Mouse (Mus musculus): ENCODE measurements at regions not wholly inside any gene's neighbourhood (a gene's known extent, or its start where the extent isn't known, plus 50 kb on each side); places are given as distances from the start of the nearest gene placed in this dataset.

- H3K36me3 ChIP-seq, result peaks cover 58% of the 10 kb centered on the region
- no peak for ATAC-seq (ENCODE audit: insufficient number of reproducible peaks, low FRiP score, low TSS enrichment, low read depth)
- no peak overlapping the region for H3K4me3 ChIP-seq (replicated peaks)
Observed at GRCm38 (mm10) chr17:47317651-47318050, 51.0 kb upstream of the Mrps10 start.

GRCm38 (mm10) chr17:47313162-47313561, 55.5 kb upstream of the Mrps10 start:
- H3K9me3 ChIP-seq (replicated peaks), result no peaks in the 10 kb centered on the region
- ATAC-seq (ENCODE audit: insufficient number of reproducible peaks, low FRiP score, low TSS enrichment, low read depth), result no peak
- H3K36me3 ChIP-seq, result peaks cover 41% of the 10 kb centered on the region
- no peak overlapping the region for H3K9ac ChIP-seq
- no peak overlapping the region for H3K4me2 ChIP-seq (replicated peaks)
- H3K4me1 ChIP-seq, result no peaks in the 10 kb centered on the region
- H3K4me3 ChIP-seq (replicated peaks), result no peak overlapping the region
- no peak overlapping the region for H3K27ac ChIP-seq (replicated peaks)
- 96% methylated on average over 7 of the region's 7 CpGs for WGBS
- H3K27me3 ChIP-seq, result no peaks in the 10 kb centered on the region

More at GRCm38 (mm10) chr17:47317651-47318050, 51.0 kb upstream of the Mrps10 start:
- H3K27me3 ChIP-seq, result no peaks in the 10 kb centered on the region
- no peaks in the 10 kb centered on the region for H3K4me1 ChIP-seq
- no peaks in the 10 kb centered on the region for H3K9me3 ChIP-seq (replicated peaks)
- no peak overlapping the region for H3K27ac ChIP-seq (replicated peaks)
- no peak overlapping the region for H3K4me2 ChIP-seq (replicated peaks)
- WGBS, result 85% methylated on average over 11 of the region's 11 CpGs
- H3K9ac ChIP-seq, result no peak overlapping the region

- H3K4me3 ChIP-seq (replicated peaks), result no peak overlapping the region
- ATAC-seq (ENCODE audit: insufficient number of reproducible peaks, low FRiP score, low TSS enrichment, low read depth), result no peak
- H3K9ac ChIP-seq, result no peak overlapping the region
- peaks cover 33% of the 10 kb centered on the region for H3K36me3 ChIP-seq
- no peaks in the 10 kb centered on the region for H3K9me3 ChIP-seq (replicated peaks)
- no peaks in the 10 kb centered on the region for H3K27me3 ChIP-seq
- no peaks in the 10 kb centered on the region for H3K4me1 ChIP-seq
- no peak overlapping the region for H3K4me2 ChIP-seq (replicated peaks)
- no peak overlapping the region for H3K27ac ChIP-seq (replicated peaks)
- 55% methylated on average over 5 of the region's 5 CpGs for WGBS
Observed at GRCm38 (mm10) chr17:47311272-47311671, 57.4 kb upstream of the Mrps10 start.

GRCm38 (mm10) chr17:47306027-47306761, 62.5 kb upstream of the Mrps10 start:
- no peak for ATAC-seq (ENCODE audit: insufficient number of reproducible peaks, low FRiP score, low TSS enrichment, low read depth)
- 73% methylated on average over 13 of the region's 13 CpGs for WGBS

GRCm38 (mm10) chr17:47304463-47305199, 64.1 kb upstream of the Mrps10 start:
- Histone ChIP-seq H3K4me1 (peaks cover 30% of the 10 kb centered on the region), H3K27ac (replicated peaks) (no peak overlapping the region), H3K9ac (no peak overlapping the region), H3K4me3 (replicated peaks) (no peak overlapping the region), H3K36me3 (0 out of 2 replicates have a peak, but pooled peaks cover 7% of the 10 kb centered on the region), H3K9me3 (replicated peaks) (no peaks in the 10 kb centered on the region), H3K4me2 (replicated peaks) (no peak overlapping the region), H3K27me3 (no peaks in the 10 kb centered on the region)
- WGBS, result 35% methylated on average over 8 of the region's 8 CpGs
- ATAC-seq (ENCODE audit: insufficient number of reproducible peaks, low FRiP score, low TSS enrichment, low read depth), result no peak

More at GRCm38 (mm10) chr17:47306027-47306761, 62.5 kb upstream of the Mrps10 start:
- no peaks in the 10 kb centered on the region for H3K27me3 ChIP-seq
- no peak overlapping the region for H3K4me3 ChIP-seq (replicated peaks)
- H3K4me2 ChIP-seq (replicated peaks), result no peak overlapping the region
- peaks cover 28% of the 10 kb centered on the region for H3K4me1 ChIP-seq
- H3K9me3 ChIP-seq (replicated peaks), result no peaks in the 10 kb centered on the region
- H3K9ac ChIP-seq, result no peak overlapping the region
- 0 out of 2 replicates have a peak, but pooled peaks cover 7% of the 10 kb centered on the region for H3K36me3 ChIP-seq
- H3K27ac ChIP-seq (replicated peaks), result no peak overlapping the region

GRCm38 (mm10) chr17:47303600-47303999, 65.1 kb upstream of the Mrps10 start:
- Histone ChIP-seq H3K9me3 (replicated peaks) (no peaks in the 10 kb centered on the region), H3K4me1 (peaks cover 30% of the 10 kb centered on the region), H3K4me2 (replicated peaks) (no peak overlapping the region), H3K36me3 (0 out of 2 replicates have a peak, but pooled peaks cover 7% of the 10 kb centered on the region), H3K27me3 (no peaks in the 10 kb centered on the region), H3K4me3 (replicated peaks) (no peak overlapping the region), H3K27ac (replicated peaks) (no peak overlapping the region), H3K9ac (no peak overlapping the region)
- WGBS, result 86% methylated on average over 3 of the region's 3 CpGs
- no peak for ATAC-seq (ENCODE audit: insufficient number of reproducible peaks, low FRiP score, low TSS enrichment, low read depth)

DNA sequence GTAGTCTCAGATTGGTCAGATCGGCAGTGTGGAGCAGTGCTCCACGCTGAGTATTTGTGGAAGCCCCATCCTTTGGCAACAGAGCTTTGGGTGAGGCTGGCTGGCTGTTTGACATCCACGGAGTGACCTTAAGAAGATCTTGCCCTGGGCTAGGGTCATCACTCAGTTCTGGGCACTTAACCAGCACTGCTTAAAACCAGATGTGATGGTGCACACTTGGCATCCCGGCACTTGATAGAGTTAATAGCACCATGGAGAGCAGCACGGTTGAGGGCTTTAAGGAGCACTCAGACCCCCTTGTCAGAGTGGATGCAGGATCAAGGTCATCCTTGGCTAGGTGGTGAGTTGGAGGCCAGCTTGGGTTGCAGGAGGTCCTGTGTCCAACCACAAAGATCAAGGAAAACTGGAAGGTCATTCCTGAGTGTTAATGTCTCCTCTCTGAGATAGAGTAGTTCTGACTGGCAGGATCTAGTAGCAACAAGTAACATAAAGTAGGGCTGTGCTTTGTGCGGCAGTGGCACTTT, 70.2 kb upstream of the Mrps10 start:
- Histone ChIP-seq H3K27me3 (no peaks in the 10 kb centered on the region), H3K9ac (no peak overlapping the region), H3K27ac (replicated peaks) (no peak overlapping the region), H3K4me2 (replicated peaks) (no peak overlapping the region), H3K9me3 (replicated peaks) (no peaks in the 10 kb centered on the region), H3K4me3 (replicated peaks) (no peak overlapping the region), H3K4me1 (peaks cover 43% of the 10 kb centered on the region), H3K36me3 (no peaks in the 10 kb centered on the region)
- WGBS, result 72% methylated on average over 6 of the region's 6 CpGs
- no peak for ATAC-seq (ENCODE audit: insufficient number of reproducible peaks, low FRiP score, low TSS enrichment, low read depth)

DNA sequence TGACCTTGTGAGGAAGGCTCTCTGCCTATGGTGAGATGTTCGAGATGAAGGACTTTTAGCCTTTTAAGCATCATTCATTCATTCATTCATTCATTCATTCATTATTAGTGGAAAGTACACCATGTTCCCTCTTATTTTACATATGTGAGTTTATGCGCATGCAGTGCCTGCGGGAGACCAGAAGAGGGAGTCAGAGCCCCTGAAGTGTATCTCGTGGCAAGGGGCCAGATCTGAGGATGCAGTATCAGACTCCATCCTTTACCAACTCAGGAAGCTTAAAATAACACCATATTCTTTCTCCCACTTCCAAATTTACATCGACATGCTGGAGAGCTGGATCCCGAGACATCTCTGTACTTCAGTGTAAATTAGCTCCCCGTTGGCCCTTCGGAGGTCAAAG, 70.7 kb upstream of the Mrps10 start:
- H3K27me3 ChIP-seq, result no peaks in the 10 kb centered on the region
- no peak for ATAC-seq (ENCODE audit: insufficient number of reproducible peaks, low FRiP score, low TSS enrichment, low read depth)
- H3K4me3 ChIP-seq (replicated peaks), result no peak overlapping the region
- H3K27ac ChIP-seq (replicated peaks), result no peak overlapping the region
- H3K9me3 ChIP-seq (replicated peaks), result no peaks in the 10 kb centered on the region
- no peak overlapping the region for H3K4me2 ChIP-seq (replicated peaks)
- no peaks in the 10 kb centered on the region for H3K36me3 ChIP-seq
- peaks cover 46% of the 10 kb centered on the region for H3K4me1 ChIP-seq
- WGBS, result 88% methylated on average over 8 of the region's 8 CpGs
- no peak overlapping the region for H3K9ac ChIP-seq

- no peak for ATAC-seq (ENCODE audit: insufficient number of reproducible peaks, low FRiP score, low TSS enrichment, low read depth)
- 0 out of 2 replicates have a peak overlapping the region, but pooled peaks have one; percentile 36 for H3K27ac ChIP-seq (replicated peaks)
- H3K36me3 ChIP-seq, result no peaks in the 10 kb centered on the region
- no peaks in the 10 kb centered on the region for H3K9me3 ChIP-seq (replicated peaks)
- peaks cover 45% of the 10 kb centered on the region for H3K4me1 ChIP-seq
- no peak overlapping the region for H3K9ac ChIP-seq
- no peak overlapping the region for H3K4me3 ChIP-seq (replicated peaks)
- 76% methylated on average over 9 of the region's 9 CpGs for WGBS
- H3K27me3 ChIP-seq, result no peaks in the 10 kb centered on the region
- H3K4me2 ChIP-seq (replicated peaks), result no peak overlapping the region
Observed at GRCm38 (mm10) chr17:47296709-47297450, 71.8 kb upstream of the Mrps10 start.

DNA sequence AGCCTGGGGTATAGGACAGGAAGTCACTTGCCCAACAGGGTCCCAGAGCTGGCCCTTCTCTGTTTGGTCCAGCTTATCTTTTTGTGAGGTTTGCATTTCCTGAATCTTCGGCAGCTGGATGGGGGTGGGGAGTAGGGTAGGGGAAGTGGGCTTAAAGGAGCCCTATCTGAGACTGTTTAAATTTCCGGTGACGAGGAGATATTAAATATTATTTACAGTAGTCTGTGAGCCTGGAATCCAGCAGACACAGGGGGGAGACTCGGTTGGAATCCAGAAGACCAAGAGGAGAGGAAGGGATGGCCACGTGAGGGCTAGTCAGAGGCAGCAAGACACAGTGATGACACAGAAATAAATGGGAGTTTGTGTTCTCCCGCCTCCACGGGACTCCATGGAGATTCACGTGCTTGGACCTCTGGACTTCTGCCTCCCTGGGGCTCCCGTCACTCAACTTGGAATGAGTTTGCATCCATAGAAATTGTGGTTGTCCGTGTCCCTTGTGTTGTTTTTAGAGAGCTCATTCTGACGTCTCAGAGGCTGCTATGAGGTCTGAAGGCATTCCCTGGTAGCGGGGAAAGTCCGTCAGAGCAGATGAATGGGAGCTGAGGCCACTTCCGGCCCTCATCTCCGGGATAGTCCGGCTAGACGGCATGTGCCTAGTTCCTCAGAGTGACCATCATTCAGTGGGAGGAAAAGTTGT, 73.2 kb upstream of the Mrps10 start:
- Histone ChIP-seq H3K36me3 (no peaks in the 10 kb centered on the region), H3K4me2 (replicated peaks) (no peak overlapping the region), H3K27me3 (no peaks in the 10 kb centered on the region), H3K4me3 (replicated peaks) (no peak overlapping the region), H3K9ac (no peak overlapping the region), H3K27ac (replicated peaks) (peak overlapping the region; percentile 2), H3K9me3 (replicated peaks) (no peaks in the 10 kb centered on the region), H3K4me1 (peaks cover 35% of the 10 kb centered on the region)
- ATAC-seq (ENCODE audit: insufficient number of reproducible peaks, low FRiP score, low TSS enrichment, low read depth), result no peak
- 57% methylated on average over 17 of the region's 17 CpGs for WGBS

Data from embryonic facial prominence, embryonic 15.5 days (tissue).